Mouse (Mus musculus) hindbrain, embryonic 11.5 days (tissue): Measurements from ENCODE around the gene Ttc28. TPM values are rescaled to one million over a fixed set of nuclear protein-coding genes. Genes with fewer than 3 reads are reported as not detected.
A peak's percentile ranks its signal among the peaks of the same experiment; 100 is the strongest.
"Not testable (repeated sequence)": the region's sequence is repeated elsewhere in the genome, so short reads cannot be mapped to it uniquely, and the experiment has no call there.

Experiments used
- ATAC-seq: fragments of 200-750 bp; cut with Nextera tagmentation; 2 replicates; pipeline ENCODE4 v1.8.0; 2017; ENCODE audit warnings: mild to moderate bottlenecking, moderate TSS enrichment, moderate library complexity; ENCODE audit not compliant: low FRiP score
- DNase-seq: peaks from one replicate; pipeline ENCODE4 v3.0.0-alpha.2; 2015; ENCODE audit warnings: low spot score
- H3K27ac ChIP-seq: fragments of 300-500 bp; sonication (generic); 2 replicates; pipeline ENCODE4 v1.5.1; 2014; ENCODE audit warnings: mild to moderate bottlenecking, low read depth, low read length
- H3K27me3 ChIP-seq: fragments of 300-500 bp; sonication (generic); 2 replicates; pipeline ENCODE4 v1.6.1; 2014; ENCODE audit warnings: mild to moderate bottlenecking, low read length, moderate library complexity, mixed read lengths; ENCODE audit not compliant: control insufficient read depth, insufficient read depth
- H3K36me3 ChIP-seq: fragments of 300-500 bp; sonication (generic); 2 replicates; pipeline ENCODE4 v1.6.1; 2014; ENCODE audit warnings: mild to moderate bottlenecking, low read length, moderate library complexity, mixed read lengths; ENCODE audit not compliant: control insufficient read depth, insufficient read depth
- H3K4me1 ChIP-seq: fragments of 300-500 bp; sonication (generic); replicated peaks from 2 replicates; pipeline ENCODE4 v1.6.1; 2014; ENCODE audit warnings: low read length, mixed read lengths; ENCODE audit not compliant: control insufficient read depth, insufficient read depth
- H3K4me2 ChIP-seq: fragments of 300-500 bp; sonication (generic); replicated peaks from 2 replicates; pipeline ENCODE4 v1.6.1; 2014; ENCODE audit warnings: mild to moderate bottlenecking, low read depth, low read length
- H3K4me3 ChIP-seq: fragments of 300-500 bp; sonication (generic); 2 replicates; pipeline ENCODE4 v1.5.1; 2014; ENCODE audit warnings: low read depth, low read length
- H3K9ac ChIP-seq: fragments of 300-500 bp; sonication (generic); 2 replicates; pipeline ENCODE4 v1.6.1; 2014; ENCODE audit warnings: low read depth, low read length
- H3K9me3 ChIP-seq: fragments of 300-500 bp; sonication (generic); 2 replicates; pipeline ENCODE4 v1.6.1; 2016; ENCODE audit warnings: low read length; ENCODE audit not compliant: control insufficient read depth
- WGBS: fragments of 180-500 bp; shearing (Covaris S2); extraction: QIAGEN DNeasy Blood & Tissue Kit; methylation state at CpG from one replicate; pipeline ENCODE4 v1.1.7; 2014; 5-methylcytosine and 5-hydroxymethylcytosine counted together
- polyA plus RNA-seq: library from polyadenylated mRNA; unstranded; fragments of >200 nt; fragmentation: Nextera tagmentation; extraction: Ambion mirVana; gene quantifications from 2 replicates; pipeline ENCODE4 v1.2.1, GENCODE M21; 2014

The Ttc28 gene
- polyA plus RNA-seq, 1 experiment from 2014 or later, result 15.6 TPM

DNA sequence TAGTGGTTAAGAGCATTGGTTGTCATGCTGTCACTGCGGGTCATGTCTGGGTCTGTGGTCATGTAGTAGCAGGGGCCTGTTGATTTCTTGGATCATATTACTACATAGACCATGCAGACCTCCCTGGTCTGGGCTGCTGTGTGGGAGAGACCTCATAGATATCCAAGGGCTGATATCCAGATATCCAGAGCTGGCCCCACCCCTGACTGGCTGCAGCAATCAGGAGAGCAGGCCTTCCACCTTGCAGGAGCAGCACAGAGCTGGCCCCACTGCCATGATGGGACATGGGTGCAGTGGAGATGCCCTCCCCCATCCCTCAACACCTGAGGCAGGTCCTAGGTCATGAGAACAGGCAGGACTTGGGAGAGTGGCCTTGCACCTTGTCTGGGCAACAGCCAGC lies 4.3 kb upstream of the Ttc28 start:
- H3K36me3 ChIP-seq, result no peaks in the 10 kb centered on the region
- H3K9ac ChIP-seq, result no peak overlapping the region
- H3K9me3 ChIP-seq, result no peaks in the 10 kb centered on the region
- H3K4me3 ChIP-seq, result no peak overlapping the region
- no peaks in the 10 kb centered on the region for H3K4me1 ChIP-seq
- no peak overlapping the region for H3K27ac ChIP-seq
- no peak overlapping the region for H3K4me2 ChIP-seq
- ATAC-seq (no peak), DNase-seq (no peak)
- 86% methylated on average over 1 of the region's 1 CpGs for WGBS
- H3K27me3 ChIP-seq, result no peaks in the 10 kb centered on the region

DNA sequence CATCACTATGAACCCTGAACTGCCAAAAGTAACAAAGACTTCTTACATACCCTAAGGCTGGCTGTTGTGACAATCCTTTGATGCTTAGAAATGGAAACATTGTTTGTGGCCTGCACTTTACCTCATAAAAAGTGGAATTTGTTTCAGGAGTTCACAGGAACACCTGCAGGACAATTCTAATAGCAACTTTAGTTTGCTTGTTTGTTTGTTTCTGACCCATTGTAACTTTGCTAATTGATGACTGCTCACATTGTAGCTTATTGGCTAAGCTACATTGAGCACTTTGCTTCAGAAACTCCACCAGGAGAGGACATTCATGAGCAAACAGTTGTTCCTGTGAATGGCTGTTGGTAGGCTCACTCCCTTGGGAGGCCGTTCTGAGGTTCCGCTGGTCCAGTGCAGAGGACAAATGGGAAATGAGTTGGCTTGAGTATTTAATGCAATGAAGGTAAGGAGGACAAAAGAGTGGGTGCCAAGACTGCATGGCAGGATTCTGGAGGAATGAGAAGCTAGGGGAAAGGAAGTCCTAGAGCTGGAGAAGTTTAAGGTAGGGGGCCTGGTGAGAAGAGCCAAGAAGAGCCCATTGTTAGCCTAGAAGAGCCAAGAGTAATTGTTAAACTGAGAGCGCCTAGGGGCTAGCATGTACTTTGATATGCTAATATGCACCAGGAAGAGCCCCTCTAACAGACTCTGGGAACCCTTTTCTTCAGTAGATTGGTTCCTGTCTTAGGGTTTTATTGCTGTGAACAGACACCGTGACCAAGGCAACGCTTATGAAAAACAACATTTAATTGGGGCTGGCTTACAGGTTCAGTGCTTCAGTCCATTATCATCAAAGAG lies 1.7 kb upstream of the Ttc28 start:
- H3K9ac ChIP-seq, result no peak overlapping the region
- DNase-seq, result no peak
- H3K4me1 ChIP-seq, result no peaks in the 10 kb centered on the region
- no peak for ATAC-seq
- H3K9me3 ChIP-seq, result no peaks in the 10 kb centered on the region
- no peaks in the 10 kb centered on the region for H3K27me3 ChIP-seq
- 85% methylated on average over 5 of the region's 5 CpGs for WGBS
- no peak overlapping the region for H3K27ac ChIP-seq
- no peak overlapping the region for H3K4me3 ChIP-seq
- no peak overlapping the region for H3K4me2 ChIP-seq
- H3K36me3 ChIP-seq, result no peaks in the 10 kb centered on the region

- not testable (repeated sequence) for H3K36me3 ChIP-seq, H3K9ac ChIP-seq, H3K4me2 ChIP-seq, H3K4me3 ChIP-seq, H3K4me1 ChIP-seq, DNase-seq, H3K27ac ChIP-seq, ATAC-seq, H3K27me3 ChIP-seq, H3K9me3 ChIP-seq
- 94% methylated on average over 1 of the region's 1 CpGs for WGBS
Measured at GRCm38 (mm10) chr5:110878526-110878925, 1.1 kb upstream of the Ttc28 start.

GRCm38 (mm10) chr5:110879042-110879441 lies 561 bp upstream of the Ttc28 start:
- Histone ChIP-seq H3K27me3 (no peaks in the 10 kb centered on the region), H3K4me2 (peak overlapping the region; percentile 78), H3K4me1 (no peaks in the 10 kb centered on the region), H3K9me3 (no peaks in the 10 kb centered on the region), H3K36me3 (no peaks in the 10 kb centered on the region), H3K9ac (peak overlapping the region; percentile 77), H3K27ac (peak overlapping the region; percentile 59; the same call in 1 of the 2 replicates), H3K4me3 (peak overlapping the region; percentile 84)
- 63% methylated on average over 7 of the region's 7 CpGs for WGBS
- ATAC-seq (no peak; the same call in 1 of the 2 replicates), DNase-seq (no peak)

- H3K9ac ChIP-seq, result no peak overlapping the region
- 86% methylated on average over 4 of the region's 4 CpGs for WGBS
- H3K4me2 ChIP-seq, result no peak overlapping the region
- no peaks in the 10 kb centered on the region for H3K9me3 ChIP-seq
- no peaks in the 10 kb centered on the region for H3K36me3 ChIP-seq
- DNase-seq (no peak), ATAC-seq (no peak)
- no peaks in the 10 kb centered on the region for H3K27me3 ChIP-seq
- no peak overlapping the region for H3K27ac ChIP-seq
- H3K4me1 ChIP-seq, result no peaks in the 10 kb centered on the region
- no peak overlapping the region for H3K4me3 ChIP-seq
Measured at GRCm38 (mm10) chr5:110888596-110888995, 9.0 kb downstream of the Ttc28 start.

DNA sequence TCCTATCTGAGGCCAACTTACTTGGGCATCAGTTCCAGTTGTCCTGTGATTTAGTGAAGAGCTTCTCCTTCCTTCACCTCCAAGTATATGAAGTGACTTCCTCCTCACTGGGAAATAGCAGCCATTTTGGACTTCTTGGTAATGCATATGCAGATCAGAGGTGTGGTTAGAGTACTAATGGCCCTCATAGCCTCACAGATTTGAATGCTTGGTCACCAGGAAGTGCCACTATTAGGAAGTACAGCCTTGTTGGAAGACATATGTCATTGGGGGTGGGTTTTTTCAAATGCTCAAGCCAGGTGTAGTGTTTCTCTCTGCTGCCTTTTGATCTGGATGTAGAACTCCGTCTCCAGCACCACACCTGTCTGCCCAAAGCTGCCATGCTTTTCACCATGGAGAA lies 10.3 kb downstream of the Ttc28 start:
- Histone ChIP-seq H3K27me3 (no peaks in the 10 kb centered on the region), H3K9ac (no peak overlapping the region), H3K4me2 (no peak overlapping the region), H3K4me1 (no peaks in the 10 kb centered on the region), H3K27ac (no peak overlapping the region), H3K36me3 (no peaks in the 10 kb centered on the region), H3K9me3 (no peaks in the 10 kb centered on the region), H3K4me3 (no peak overlapping the region)
- ATAC-seq, result no peak
- WGBS, result 78% methylated on average over 1 of the region's 1 CpGs
- DNase-seq, result no peak

DNA sequence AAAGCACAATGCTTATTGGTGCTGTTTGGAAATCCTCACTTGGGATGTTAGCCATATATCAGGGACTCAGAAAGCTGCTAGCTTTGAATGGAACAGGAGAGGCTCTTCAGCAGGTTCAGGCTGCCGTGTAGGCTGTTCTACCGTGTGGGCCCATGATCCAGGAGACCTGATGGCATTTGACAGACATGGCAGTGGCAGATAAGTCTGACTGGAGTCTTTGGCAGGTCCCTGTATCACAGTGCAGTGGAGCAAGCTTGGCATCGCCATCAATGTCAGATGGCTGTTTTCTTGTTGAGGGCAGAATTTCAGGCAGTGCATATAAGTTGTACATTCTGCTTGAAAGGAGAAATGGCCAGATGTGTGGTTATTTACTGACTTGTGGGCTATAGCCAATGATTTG lies 11.0 kb downstream of the Ttc28 start:
- no peak overlapping the region for H3K9ac ChIP-seq
- no peaks in the 10 kb centered on the region for H3K27me3 ChIP-seq
- H3K4me1 ChIP-seq, result no peaks in the 10 kb centered on the region
- ATAC-seq, result no peak
- DNase-seq, result no peak
- H3K27ac ChIP-seq, result no peak overlapping the region
- no peak overlapping the region for H3K4me2 ChIP-seq
- 94% methylated on average over 3 of the region's 3 CpGs for WGBS
- H3K36me3 ChIP-seq, result no peaks in the 10 kb centered on the region
- H3K4me3 ChIP-seq, result no peak overlapping the region
- H3K9me3 ChIP-seq, result no peaks in the 10 kb centered on the region

- Histone ChIP-seq H3K4me1 (peaks cover 5% of the 10 kb centered on the region; the same call in 1 of the 2 replicates), H3K9me3 (no peaks in the 10 kb centered on the region), H3K9ac (no peak overlapping the region), H3K4me3 (no peak overlapping the region), H3K36me3 (no peaks in the 10 kb centered on the region), H3K27ac (peak overlapping the region; percentile 18; the same call in 1 of the 2 replicates), H3K27me3 (no peaks in the 10 kb centered on the region), H3K4me2 (no peak overlapping the region)
- WGBS, result 31% methylated on average over 7 of the region's 7 CpGs
- ATAC-seq (no peak), DNase-seq (no peak)
Measured at GRCm38 (mm10) chr5:110897114-110897788, 17.6 kb downstream of the Ttc28 start.

- H3K9me3 ChIP-seq, result no peaks in the 10 kb centered on the region
- no peak overlapping the region for H3K9ac ChIP-seq
- peak; percentile 41 for DNase-seq
- 43% methylated on average over 7 of the region's 7 CpGs for WGBS
- no peaks in the 10 kb centered on the region for H3K36me3 ChIP-seq
- H3K27me3 ChIP-seq, result no peaks in the 10 kb centered on the region
- H3K4me1 ChIP-seq, result peaks cover 5% of the 10 kb centered on the region; the same call in 1 of the 2 replicates
- no peak overlapping the region for H3K27ac ChIP-seq
- no peak overlapping the region for H3K4me3 ChIP-seq
- ATAC-seq, result no peak
- H3K4me2 ChIP-seq, result no peak overlapping the region
Measured at GRCm38 (mm10) chr5:110898169-110898568, 18.6 kb downstream of the Ttc28 start.
